Mouse (Mus musculus) frontal cortex, adult (tissue): ENCODE measurements at regions not wholly inside any gene's neighbourhood (a gene's known extent, or its start where the extent isn't known, plus 50 kb on each side); places are given as distances from the start of the nearest gene placed in this dataset.
"Not testable (repeated sequence)": the region's sequence is repeated elsewhere in the genome, so short reads cannot be mapped to it uniquely, and the experiment has no call there.

ENCODE experiments used
- ATAC-seq: cut with Nextera tagmentation; 2 replicates; pipeline ENCODE4 v1.9.2; 2017; ENCODE audit warnings: mild to moderate bottlenecking, moderate library complexity, mixed read lengths; ENCODE audit not compliant: low TSS enrichment

DNA sequence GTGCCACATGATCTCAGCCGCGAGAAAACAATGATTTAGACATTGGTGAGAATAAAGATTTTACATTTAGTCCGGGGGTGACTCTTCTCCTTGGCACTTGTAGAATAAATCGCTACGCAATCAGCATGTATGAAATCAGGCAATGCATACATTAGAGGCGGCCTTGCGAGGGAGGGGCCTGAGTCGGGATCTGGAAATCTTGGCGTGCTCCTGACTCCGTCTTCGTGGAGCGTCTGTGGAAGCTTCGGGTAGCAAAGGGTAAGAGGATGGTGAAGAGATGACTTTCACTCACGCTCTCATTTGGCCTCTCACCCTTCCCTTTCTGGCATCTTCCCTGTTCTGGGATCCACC, 167.1 kb downstream of the Nkx6-1 start:
- no peak for ATAC-seq

DNA sequence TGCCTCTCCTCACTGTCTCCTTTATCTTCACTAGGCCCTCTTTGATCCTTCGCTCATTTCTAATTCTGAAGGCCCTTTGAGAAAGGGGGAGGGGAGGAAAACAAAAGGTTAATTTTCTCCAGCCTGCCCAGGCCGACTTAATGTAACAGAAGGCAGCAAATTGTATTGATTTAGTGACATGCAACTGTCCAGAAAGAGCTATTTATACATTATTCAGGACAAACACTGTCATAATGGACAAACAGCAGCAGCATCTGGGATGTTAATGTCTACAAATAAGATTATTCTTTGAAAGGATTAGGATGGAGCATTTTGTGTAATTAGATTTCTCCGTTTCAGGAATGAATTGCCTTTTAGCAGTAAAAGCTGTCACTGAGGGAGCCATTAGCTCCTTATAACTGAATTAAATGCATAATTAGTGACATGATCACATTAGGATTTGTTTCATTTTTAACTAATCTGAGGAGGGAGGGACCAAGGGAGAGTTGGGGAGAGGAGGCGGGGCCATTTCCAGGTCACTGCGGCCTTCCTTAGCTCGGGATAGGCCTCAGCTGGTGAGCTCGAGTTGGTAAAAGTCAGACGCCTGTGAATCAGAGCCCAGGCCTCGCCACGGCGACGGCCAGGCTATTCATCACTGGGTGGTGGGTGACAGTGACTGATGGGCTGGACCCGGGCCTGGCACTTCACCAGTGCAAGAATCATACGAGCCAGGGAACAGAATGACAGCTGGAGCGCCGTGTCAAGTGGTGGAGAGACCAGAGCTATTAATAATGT, 167.7 kb downstream of the Nkx6-1 start:
- ATAC-seq, result no peak

DNA sequence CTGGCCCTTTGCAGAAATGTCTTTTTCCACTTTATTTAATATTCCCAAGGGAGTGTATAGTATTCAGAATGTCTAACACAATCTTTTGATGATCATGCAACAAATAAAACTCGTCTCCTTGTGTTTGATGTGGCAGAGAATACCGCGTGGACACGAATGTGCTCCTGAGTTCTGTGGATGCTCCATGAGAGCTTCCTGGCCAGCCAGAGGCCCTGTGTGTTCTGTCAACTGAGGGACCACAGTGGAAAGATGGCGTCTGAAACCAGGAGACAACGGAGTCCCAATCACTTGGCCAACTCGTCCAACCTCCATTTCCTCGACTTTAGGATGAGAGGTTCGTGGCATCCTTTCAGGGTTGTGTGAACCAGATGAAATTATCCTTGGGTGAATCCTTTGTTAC, 168.6 kb downstream of the Nkx6-1 start:
- no peak for ATAC-seq

DNA sequence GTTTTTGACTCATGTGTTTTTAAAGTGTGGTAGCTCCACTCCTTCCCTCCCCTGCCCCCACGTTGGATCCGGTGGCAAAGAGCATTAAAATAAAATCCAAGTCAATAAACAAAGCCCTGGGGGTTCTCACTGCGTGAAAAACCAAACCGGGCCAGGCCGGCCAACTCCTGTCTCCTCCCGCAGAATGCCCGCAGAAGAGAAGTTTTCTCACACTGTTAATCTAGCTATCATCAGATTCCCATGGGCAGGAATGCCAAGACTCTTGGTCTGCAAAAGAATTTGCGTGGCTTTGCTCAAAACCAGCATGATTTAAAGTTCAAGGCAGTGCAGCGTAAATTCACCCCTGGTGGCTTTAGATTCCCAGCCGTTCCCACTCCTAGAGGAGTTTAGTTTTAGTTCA, 219.0 kb downstream of the Nkx6-1 start:
- no peak for ATAC-seq

DNA sequence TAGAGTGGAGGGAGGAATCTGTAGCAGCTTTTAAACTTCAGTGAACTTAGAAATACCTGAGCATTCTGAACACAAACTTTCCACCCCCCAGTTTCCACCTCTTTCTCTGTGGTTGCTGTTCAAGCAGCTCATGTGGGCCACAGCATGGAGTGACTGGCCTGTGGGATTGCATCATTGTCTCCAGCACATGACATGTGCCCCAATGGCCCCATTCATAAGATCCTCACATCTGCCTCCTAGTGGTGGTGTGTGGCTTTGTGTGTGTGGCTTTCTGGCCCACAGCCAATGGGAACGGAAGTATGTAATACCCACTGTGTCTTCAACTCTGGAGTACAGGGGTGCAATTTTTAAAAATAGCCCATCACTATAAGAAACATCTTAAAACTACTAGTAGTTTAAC, 223.0 kb downstream of the Nkx6-1 start:
- ATAC-seq, result no peak

DNA sequence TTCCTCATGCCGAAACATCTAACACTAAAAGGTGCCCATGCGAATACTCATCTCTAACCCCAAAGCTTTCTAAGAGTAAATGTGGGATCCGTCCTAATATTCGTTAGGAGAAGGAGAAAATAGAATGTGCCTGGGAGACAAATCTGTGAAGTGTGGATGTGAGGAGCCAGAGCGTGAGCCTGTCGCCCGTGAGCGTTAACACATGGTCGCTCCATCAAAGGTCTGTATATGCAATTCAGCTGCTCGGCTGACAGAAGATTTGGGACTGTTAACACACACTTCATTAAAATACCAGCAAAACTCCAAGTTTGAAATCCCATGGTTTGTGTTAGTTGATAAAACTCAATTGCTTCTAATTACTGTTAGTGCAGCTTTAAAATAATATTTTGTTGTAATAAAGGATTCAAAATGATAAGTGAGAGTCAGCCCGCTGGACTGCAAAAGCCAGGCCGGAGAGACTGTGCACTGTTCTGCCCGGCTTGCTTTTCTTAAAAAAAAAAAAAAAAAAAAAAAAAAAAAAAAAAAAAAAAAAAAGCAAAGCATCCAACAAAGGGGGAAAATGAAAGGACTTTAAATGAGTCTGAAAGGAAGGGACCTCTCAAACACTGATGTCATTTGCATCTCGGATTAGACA, 227.0 kb downstream of the Nkx6-1 start:
- no peak for ATAC-seq

DNA sequence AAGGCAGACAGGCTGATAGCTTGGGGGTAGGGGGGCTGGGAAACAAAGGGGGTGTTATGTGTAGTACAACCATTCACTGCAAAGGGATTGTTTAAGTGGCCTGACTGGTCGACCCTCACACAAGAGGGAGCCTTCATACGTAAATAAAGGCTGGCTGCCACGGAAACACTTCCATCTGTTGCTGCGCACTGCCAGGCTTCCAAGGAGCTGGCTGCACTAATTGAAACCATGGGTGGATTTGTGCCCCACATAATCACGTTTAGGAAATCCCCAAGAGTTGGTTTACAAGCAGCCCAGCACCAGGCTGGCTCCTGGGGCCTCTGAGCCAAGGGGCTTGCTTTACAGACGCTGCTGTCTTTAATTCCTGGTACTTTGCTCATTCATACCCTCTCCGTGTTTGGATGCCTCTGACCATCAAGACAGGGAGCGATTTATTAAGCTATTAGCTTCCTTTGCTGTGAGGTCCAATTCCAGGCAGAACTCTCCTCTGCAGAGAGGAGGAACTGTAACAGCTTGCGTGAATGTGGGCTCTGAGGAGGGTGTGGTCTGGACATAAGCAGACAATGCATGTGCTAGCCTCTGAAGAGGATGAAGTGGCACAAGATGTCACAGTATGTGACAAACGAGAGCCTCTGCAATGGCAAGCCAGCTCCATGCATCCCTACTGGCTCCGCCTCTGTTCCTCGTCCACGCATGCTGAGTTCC, 238.6 kb downstream of the Nkx6-1 start:
- no peak for ATAC-seq

DNA sequence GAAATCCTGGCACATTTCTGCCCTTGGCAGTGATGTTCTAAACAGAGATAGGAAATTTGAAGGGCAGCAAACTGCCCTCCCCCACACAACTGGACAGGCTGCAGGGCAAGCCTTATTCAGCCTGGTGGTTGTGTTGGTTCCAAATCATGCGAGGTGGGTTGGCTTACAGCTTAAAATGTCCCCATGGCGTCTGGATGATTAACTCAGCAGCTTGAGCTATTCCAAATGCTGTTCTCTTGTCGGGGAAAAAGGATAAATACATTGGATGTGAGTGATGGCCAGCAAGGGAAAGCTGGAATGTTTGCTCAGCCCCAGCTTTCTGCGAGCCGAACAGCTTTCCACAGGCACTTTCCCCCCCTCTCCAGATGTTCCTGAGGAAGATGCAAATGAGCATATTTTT, 280.5 kb downstream of the Nkx6-1 start:
- no peak for ATAC-seq

DNA sequence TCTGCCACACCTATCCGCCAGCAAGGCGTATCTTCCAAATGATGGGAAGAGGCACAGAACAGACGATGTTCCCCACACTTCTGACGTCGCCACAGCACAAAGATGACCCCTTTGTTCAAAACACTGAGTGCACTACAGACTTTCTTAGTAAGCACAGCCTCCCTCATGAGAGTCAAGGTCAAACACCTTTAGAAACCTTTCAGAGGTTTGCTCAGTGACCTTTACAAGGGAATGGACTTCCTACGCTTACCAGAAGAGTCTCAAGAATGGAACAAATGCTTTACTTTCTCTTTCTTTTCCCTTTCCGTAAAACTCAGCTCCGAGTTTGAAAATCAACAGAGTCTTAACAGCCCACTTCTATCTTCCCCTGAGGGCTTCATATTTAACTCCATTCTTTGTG, 283.4 kb downstream of the Nkx6-1 start:
- no peak for ATAC-seq

DNA sequence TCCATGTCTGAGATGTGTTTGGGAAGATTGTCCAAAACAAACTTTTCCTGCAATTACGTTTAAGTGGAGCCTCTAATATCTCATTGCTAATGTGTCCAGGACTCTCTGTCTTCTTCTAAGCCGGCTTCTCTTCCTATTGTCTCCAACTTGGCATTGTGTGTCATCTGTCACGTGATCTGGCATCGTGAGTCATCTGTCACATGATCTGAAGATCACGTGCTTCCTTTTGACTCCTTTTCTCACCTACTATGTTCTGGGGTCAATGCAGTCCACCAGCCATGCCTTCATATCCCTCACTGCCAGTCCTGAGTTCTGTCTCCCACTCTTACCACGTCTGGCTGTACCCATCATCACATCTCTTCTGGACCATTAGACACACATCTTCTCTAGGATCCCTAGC, 288.1 kb downstream of the Nkx6-1 start:
- ATAC-seq, result no peak

DNA sequence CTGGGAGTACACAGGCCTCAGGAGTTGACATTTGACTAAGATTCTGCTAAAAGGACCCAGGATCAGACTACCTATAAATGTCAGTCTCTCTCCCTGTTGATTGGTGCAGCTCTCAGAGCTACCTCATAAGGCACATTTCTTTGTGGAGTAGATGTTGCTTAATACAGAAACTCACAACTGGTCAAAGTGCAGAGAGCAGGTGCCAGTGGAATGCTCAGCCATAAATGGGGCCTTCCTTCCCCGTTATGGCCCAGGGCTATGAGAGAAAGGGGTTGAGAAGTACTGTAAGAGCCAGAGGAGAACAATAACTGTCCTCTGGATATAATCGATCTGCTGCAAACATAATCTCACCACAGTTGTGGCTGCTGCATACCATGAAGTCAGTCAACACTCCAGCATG, 290.7 kb downstream of the Nkx6-1 start:
- ATAC-seq, result no peak

DNA sequence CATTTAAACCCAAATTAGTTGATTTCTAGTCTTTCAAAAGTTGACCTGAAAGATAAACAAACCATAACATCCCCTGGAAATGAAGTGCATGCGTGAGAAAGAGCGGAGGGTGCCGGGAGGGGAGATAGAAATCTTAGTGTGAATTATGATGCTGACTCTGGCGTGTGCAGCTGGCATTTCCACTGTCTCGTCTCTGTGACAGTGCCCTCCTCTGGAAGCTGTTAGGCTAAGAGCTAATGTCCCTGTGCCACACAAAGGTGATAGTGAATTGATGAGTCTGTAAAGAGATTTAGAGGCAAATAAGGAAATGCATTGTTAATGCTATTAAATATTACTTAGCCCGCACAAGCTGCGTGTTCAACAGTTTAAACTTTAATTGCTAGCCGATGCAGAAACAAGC, 292.6 kb downstream of the Nkx6-1 start:
- ATAC-seq, result no peak

DNA sequence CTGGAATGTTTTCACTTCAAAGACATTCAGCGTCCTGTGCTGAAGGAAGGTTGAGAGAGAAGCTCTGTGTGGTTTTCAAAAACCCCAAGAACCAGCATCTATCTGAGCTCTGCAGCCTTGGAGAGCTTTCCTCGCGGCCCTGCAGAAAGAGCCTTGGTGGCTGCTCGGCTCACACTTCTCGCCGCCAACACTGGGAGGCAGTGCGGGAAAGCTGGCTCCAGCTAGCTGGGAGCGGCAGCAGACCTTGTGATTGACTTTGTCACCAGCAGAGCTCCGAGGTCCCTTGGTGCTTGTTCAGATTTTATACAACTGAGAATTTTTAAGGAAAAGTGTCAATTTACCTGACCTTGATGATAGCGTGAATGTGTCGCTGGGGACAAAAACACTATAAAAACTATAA, 299.4 kb downstream of the Nkx6-1 start:
- peak; percentile 99 for ATAC-seq

DNA sequence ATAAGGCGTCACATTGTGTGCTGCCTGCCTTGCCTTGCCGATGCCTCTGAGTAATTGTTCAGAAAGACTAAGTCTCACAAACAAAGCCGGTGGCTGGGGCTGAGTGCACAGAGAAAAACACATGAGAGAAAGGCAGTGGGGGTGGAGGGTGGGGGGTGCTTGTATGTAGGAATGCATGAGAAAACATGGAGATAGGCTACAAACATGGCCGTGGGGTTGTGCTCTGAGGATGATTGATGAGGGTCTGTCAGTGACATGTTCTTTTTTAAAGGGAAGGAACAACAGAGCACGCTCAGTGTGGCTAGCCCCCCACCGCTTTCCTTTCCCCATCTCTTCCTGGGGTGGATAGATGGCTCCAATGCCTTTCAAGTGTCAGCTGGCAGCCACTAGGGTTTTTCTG, 304.8 kb downstream of the Nkx6-1 start:
- ATAC-seq, result no peak

DNA sequence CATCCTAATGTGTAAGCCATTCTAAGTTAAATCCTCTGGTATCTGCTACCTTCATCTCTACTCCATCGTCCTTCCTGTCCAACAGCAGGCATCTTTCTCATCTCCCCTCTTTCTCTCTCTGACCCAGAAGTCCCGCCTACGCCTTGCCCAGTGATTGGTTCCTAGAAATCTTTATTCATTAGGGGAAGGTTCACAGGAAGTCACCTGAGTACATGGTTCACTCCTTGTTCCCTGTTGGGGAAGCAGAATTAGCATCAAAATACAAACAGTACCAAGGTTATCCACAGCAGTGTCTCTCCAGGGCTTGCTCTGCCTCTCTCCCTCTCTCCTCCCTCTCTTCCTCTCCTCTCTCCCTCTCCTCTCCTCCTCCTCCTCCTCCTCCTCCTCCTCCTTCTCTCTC, 319.4 kb downstream of the Nkx6-1 start:
- ATAC-seq, result no peak

DNA sequence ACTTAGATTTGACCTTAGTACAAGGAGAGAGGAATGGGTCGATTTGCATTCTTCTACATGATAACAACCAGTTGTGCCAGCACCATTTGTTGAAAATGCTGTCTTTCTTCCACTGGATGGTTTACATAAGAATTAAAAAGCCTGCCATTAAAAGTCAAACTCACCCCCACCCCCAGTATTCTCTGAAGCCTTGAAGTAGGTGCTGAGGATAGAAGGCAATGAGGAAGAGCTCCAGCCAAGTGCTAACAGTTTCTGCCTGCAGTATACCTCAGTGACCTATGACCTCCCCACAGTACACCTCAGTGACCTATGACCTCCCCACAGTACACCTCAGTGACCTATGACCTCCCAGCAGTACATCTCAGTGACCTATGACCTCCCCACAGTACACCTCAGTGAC, 328.4 kb downstream of the Nkx6-1 start:
- ATAC-seq, result not testable (repeated sequence)

DNA sequence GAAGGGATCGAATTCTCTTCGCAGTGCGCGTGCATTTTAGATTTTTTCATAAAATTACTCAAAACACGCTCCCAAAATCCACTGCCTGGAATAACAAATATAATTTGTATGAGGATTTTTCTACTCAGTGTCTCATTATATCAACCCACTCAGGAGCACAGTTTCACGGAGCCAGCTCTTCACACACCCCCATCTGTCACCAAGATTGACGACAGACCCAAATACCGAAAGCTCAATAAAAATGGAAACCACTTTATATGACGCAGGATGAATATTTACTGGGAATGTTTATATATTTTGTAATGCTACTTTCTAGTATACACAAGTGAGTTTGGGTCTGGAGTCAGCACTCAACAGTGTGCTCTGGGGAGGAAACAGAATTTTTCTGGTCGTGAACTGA, 333.0 kb downstream of the Nkx6-1 start:
- no peak for ATAC-seq

DNA sequence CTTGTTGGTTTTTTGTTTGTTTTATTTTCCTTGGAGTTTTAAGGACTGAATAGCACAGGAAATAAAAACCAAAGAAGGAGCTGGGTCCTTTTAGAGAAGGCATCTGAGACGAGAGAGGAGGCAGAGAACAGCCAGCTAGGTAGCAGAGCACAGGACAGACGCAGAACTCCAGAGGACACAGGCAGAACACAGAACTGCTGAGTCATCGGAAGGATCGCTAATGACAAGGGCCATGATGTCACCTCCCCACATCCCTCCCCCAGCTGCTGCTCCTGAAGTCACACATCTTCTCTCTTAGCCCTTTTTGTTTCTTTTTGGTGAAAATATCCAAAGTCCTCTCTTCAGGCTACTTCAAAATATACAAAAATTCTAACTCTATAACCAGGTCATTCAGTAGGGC, 338.7 kb downstream of the Nkx6-1 start:
- no peak for ATAC-seq

DNA sequence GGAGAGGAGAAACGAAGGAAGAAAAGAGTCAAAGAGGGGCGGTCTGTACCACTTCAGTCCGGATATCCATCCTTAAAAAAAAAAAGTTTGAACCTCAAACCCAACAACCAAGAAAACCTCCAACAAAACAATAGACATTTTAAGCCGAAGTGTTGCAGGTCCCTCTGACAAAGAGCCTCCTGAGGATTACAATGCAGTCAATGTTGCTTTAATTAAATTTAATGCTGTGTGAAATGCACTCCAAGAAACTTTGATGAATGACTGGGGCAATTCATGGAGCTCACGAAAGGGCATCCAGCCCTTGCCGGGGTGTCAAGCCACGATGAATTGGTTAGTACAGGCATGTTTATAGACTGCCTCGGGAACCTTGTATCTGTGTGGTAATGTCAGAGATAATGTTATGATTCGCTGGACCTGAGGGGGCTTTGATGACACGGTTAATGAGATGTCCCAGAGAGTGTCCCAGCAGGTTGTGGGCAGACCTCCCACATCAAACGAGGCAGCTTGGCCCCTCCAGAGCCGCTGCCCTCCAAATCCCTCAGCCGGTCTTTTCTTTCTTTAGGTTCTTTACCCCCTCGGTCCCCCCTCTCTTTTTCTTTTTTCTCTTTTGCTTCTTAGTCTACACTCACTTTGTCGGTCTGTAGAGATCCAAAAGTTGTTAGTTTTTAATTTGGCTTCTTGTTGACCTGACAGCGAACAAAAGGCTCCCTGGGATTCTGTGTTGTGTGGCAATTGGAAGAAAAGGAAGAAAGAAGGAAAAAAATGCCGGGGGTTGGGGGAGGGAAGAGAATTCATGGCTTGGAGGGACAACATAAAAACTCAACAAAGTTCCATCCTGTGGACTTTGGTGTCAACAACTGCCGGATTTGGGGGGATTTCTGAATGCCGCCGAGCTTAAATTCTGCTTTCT, 341.5 kb downstream of the Nkx6-1 start:
- no peak for ATAC-seq

DNA sequence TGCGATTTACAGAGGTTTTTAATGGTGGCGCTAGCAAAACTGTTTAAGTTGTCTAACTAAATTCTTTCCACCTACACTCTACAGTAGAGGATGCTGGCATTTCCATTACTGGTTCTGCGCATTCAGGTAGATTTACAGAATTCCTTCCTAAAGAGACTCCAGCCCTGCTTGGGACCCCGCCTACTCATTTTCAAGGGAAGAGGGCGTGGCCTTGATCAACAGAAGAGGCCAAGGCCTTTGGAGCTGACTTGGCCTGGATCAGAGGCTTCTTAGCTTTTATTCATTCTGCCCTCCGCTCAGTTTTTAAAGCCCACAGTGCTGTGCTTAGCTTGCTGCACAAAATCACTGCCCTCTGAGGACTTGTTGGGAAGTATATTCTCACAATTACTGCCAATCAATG, 364.8 kb downstream of the Nkx6-1 start:
- no peak for ATAC-seq

DNA sequence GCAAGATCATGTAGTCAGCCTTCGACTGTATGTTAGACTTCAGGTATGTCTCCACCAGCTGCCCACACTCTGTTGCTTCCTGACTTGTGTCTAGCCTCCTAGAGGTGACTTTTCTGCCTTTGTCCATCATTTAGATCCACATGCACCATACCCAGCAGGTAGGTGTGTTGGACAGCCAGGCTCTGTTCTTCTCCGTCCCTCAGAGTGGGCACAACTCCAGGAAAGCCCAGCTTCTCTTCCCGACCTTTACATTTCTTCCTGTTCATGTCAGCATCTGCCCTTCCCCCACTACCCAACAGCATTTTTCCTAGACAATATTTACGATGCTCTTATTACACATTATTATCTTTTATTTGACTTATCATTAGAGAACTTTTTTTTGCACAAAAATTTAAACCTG, 366.4 kb downstream of the Nkx6-1 start:
- no peak for ATAC-seq

DNA sequence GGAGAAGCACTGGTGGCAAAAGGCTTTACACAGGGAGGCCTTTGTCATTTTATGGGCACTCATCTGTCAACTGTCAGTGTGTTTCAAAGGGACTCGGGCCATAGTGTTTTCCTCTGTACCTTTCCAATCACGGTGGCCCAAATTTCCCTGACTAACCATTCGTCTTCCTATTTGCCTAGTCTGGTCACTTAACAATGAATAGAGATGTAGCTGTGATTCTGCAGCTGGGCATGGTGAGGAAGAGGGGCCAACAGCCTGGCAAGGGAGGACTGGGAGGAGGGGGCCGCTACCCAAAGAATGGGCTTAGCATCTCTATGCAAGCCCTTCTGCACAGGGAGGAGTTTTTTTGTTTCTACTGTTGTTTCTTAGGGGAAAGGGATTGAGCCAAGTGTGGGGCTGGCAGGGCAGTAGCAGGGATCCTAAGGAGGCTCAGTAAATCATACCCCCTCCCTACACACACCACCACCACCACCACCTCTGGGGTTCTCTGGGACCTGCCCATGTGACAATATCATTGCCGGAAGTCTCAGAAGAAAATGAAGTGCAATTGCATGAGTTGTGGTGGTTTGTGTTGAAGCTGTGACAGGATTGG, 367.2 kb downstream of the Nkx6-1 start:
- ATAC-seq, result no peak
